Mouse (Mus musculus): ENCODE measurements around the gene Atp5j.

GRCm38 (mm10) chr16:84875012-84875717 is 39.7 kb upstream of the Atp5j start:
- TF ChIP-seq POLR2A (IDR thresholded peaks at IDR 0.05; ENCODE audit: low read depth, low read length): no peak
- no peak for TF ChIP-seq CTCF (IDR thresholded peaks at IDR 0.05; ENCODE audit: extremely low read depth, insufficient read depth, insufficient read length, insufficient replicate concordance)

All from spleen, adult 2 months (tissue).